Mouse (Mus musculus): ENCODE results near the gene Bend6. TPM values are rescaled to one million over a fixed set of nuclear protein-coding genes. Genes with fewer than 3 reads are reported as not detected.

The Bend6 gene
- total and polyA plus RNA-seq, 3 experiments, result 0.04 to 0.08 TPM; not detected in 1

DNA sequence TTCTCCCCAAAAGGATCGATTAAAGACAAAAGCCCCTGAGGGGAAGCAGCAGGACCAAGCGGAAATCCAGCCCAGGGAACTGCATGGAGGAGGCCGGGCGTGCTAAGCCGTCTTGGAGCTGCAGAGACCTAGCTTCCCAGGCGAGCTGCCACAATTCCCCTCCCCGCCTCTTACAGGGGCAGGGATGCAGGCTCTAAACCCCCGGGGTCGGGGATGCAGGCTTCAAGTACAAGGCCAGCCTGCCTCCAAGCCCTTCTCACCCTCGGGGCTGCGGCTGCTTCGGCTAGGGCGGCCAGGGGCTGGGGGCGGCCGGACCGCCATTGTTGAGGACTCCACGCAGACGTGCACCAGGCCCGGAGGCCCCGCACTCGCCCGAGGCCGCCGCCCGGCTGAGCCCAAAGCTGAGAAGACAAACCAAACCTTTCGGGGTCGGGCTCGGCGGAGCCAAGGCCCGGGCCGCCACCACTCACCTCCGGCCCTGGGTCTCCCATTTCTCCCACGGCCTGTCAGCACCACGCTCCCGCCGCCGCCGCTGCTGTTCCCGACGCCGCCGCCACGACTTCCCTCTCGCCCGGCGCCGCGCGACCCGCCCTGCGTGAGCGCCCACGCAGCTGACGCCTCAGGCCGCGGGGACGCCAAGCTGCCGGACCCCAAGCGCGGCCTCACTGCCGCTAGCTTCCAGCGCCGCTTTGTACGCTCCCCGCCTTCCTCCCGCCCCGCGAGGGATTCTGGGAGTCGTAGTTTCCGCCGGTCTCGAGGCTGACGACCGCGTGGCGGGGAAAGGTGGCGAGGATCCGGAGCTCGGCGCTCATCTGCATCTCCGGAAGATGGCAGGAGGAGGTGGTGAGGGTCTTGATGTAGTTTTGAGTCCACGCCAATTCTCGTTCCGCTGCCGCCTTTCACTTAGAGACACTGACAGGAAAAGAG, 93.5 kb downstream of the Bend6 start, which contains the start of gene Zfp451 (continued):
- no peak for TF ChIP-seq TAL1 (IDR thresholded peaks at IDR 0.05; ENCODE audit: low read length)
- no peak for TF ChIP-seq RAD21 (IDR thresholded peaks at IDR 0.05; ENCODE audit: low read depth, low read length)
- TF ChIP-seq MEF2A (IDR thresholded peaks at IDR 0.05; ENCODE audit: extremely low read depth, insufficient replicate concordance, low read depth, low read length, poor library complexity, severe bottlenecking), result no peak
- TF ChIP-seq JUND (IDR thresholded peaks at IDR 0.05; ENCODE audit: low read depth, low read length), result no peak

GRCm38 (mm10) chr1:33813495-33813867, 94.1 kb downstream of the Bend6 start:
- Histone ChIP-seq H3K79me2 (ENCODE audit: control insufficient read depth, insufficient read depth, low read length, poor library complexity) (peaks cover 38% of the 10 kb centered on the region), H3K4me3 (ENCODE audit: control insufficient read depth in 1 of 2, insufficient read depth in 1 of 2, low read depth in 2 of 2, low read length in 2 of 2) (peak overlapping the region; percentile 81 to 94), H3K27ac (ENCODE audit: control insufficient read depth, low read depth, low read length) (peak overlapping the region; percentile 47; the same call in 1 of the 2 replicates)

DNA sequence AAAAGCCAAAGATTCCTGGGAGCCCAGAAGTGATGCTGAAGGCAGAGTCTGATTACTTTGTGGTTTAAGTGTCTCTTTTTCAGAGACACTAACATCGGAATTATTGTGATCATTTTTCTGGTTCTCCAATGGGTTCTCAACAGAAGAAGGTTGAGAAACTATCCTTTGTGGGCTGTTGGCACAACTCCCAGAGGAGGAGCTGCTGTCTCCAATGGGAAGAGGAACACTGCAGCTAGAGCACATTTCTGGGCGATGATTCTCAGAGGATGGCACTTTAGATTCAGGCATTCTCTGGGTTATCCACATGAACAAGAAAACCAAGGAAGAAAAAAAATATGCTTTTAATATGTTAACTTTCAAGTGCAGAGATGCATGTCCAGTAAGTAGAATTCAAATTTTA, 104.3 kb downstream of the Bend6 start:
- H3K9me3 ChIP-seq (replicated peaks; ENCODE audit: insufficient read depth, low read length), result no peaks in the 10 kb centered on the region
- no peak overlapping the region for H3K27ac ChIP-seq (ENCODE audit: control insufficient read depth, low read depth, low read length)
- H3K4me3 ChIP-seq (ENCODE audit: control insufficient read depth in 1 of 2, insufficient read depth in 1 of 2, low read depth in 2 of 2, low read length in 2 of 2), result no peak overlapping the region
- TF ChIP-seq ZNF384 (IDR thresholded peaks at IDR 0.05; ENCODE audit: low read depth, low read length) (no peak), ZC3H11A (IDR thresholded peaks at IDR 0.05; ENCODE audit: low read depth, low read length) (no peak), MYB (IDR thresholded peaks at IDR 0.05; ENCODE audit: low read depth, low read length) (no peak), E2F4 (IDR thresholded peaks at IDR 0.05; ENCODE audit: borderline replicate concordance, low read depth, low read length) (no peak), CHD2 (IDR thresholded peaks at IDR 0.05; ENCODE audit: low read length) (no peak), MXI1 (IDR thresholded peaks at IDR 0.05; ENCODE audit: low read depth, low read length) (no peak), SIN3A (IDR thresholded peaks at IDR 0.05; ENCODE audit: low read length) (no peak), ZKSCAN1 (IDR thresholded peaks at IDR 0.05; ENCODE audit: low read depth, low read length) (no peak), SMC3 (IDR thresholded peaks at IDR 0.05; ENCODE audit: low read depth, low read length) (no peak), KAT2A (conservative IDR thresholded peaks at IDR 0.05; ENCODE audit: low read depth, low read length) (no peak), MAX (IDR thresholded peaks at IDR 0.05; ENCODE audit: low read length) (no peak), POLR2A (IDR thresholded peaks at IDR 0.05; ENCODE audit: control insufficient read depth in 1 of 2, insufficient read depth in 1 of 2, low read depth in 1 of 2, low read length in 2 of 2, poor library complexity in 1 of 2) (no peak), POLR2AphosphoS5 (IDR thresholded peaks at IDR 0.05; ENCODE audit: borderline replicate concordance, low read depth, low read length) (no peak), MEF2A (IDR thresholded peaks at IDR 0.05; ENCODE audit: extremely low read depth, insufficient replicate concordance, low read depth, low read length, poor library complexity, severe bottlenecking) (no peak), GABPA (IDR thresholded peaks at IDR 0.05; ENCODE audit: low read depth, low read length) (no peak)
- DNase-seq (ENCODE audit: low read depth, low spot score), result no peak
- H3K79me2 ChIP-seq (ENCODE audit: control insufficient read depth, insufficient read depth, low read length, poor library complexity), result peaks cover 28% of the 10 kb centered on the region
- H3K27me3 ChIP-seq (ENCODE audit: control insufficient read depth in 1 of 2, insufficient read depth in 2 of 2, low read length in 2 of 2), result no peaks in the 10 kb centered on the region
- H3K9ac ChIP-seq (ENCODE audit: control insufficient read depth, low read depth, low read length, poor library complexity, severe bottlenecking), result no peak overlapping the region
- H3K4me1 ChIP-seq (ENCODE audit: control insufficient read depth in 1 of 2, insufficient read depth in 2 of 2, low read length in 2 of 2), result no peaks in the 10 kb centered on the region
- peaks cover 15 to 45% of the 10 kb centered on the region in 2 experiments for H3K36me3 ChIP-seq (ENCODE audit: control insufficient read depth in 1 of 2, insufficient read depth in 2 of 2, low read length in 2 of 2)

More at GRCm38 (mm10) chr1:33813495-33813867, 94.1 kb downstream of the Bend6 start:
- TF ChIP-seq MXI1 (IDR thresholded peaks at IDR 0.05; ENCODE audit: low read depth, low read length) (no peak), ETS1 (IDR thresholded peaks at IDR 0.05; ENCODE audit: low read depth, low read length) (no peak), BHLHE40 (IDR thresholded peaks at IDR 0.05; ENCODE audit: borderline replicate concordance, low read depth, low read length) (no peak), SIN3A (IDR thresholded peaks at IDR 0.05; ENCODE audit: low read length) (peak; percentile 49; the same call in 1 of the 2 replicates), EP300 (IDR thresholded peaks at IDR 0.05; ENCODE audit: low read depth in 1 of 2, low read length in 2 of 2) (peak in 1 of 2 experiments; percentile 8; a peak in 1 of 4 replicates), POLR2AphosphoS2 (IDR thresholded peaks at IDR 0.05; ENCODE audit: low read length) (no peak), MAX (IDR thresholded peaks at IDR 0.05; ENCODE audit: low read length) (peak; percentile 40; the same call in 1 of the 2 replicates)
- Histone ChIP-seq H3K9ac (ENCODE audit: control insufficient read depth, low read depth, low read length, poor library complexity, severe bottlenecking) (peak overlapping the region; percentile 97), H3K9me3 (replicated peaks; ENCODE audit: insufficient read depth, low read length) (no peaks in the 10 kb centered on the region), H3K4me1 (ENCODE audit: control insufficient read depth in 1 of 2, insufficient read depth in 2 of 2, low read length in 2 of 2) (peaks cover 0 to 13% of the 10 kb centered on the region in 2 experiments; a peak in 2 of 4 replicates), H3K36me3 (ENCODE audit: control insufficient read depth in 1 of 2, insufficient read depth in 2 of 2, low read length in 2 of 2) (peaks cover 13 to 24% of the 10 kb centered on the region in 2 experiments), H3K27me3 (ENCODE audit: control insufficient read depth in 1 of 2, insufficient read depth in 2 of 2, low read length in 2 of 2) (no peaks in the 10 kb centered on the region)
- DNase-seq (ENCODE audit: low read depth, low spot score), result peak; percentile 57

Measured in MEL (cell line).